Mouse (Mus musculus) lung, postnatal 10 days (tissue): ENCODE data around the gene Epha7.

Experiments used
- DNase-seq: peaks from one replicate; pipeline ENCODE4 v3.0.0; 2021

Epha7 gene

GRCm38 (mm10) chr4:28812691-28813289 lies at the start of gene Epha7:
Epha7 (plus strand) TSS chr4:28813131.
- DNase-seq = peak; percentile 98

GRCm38 (mm10) chr4:28783961-28784360 lies 29.0 kb upstream of the Epha7 start:
- no peak for DNase-seq

DNA sequence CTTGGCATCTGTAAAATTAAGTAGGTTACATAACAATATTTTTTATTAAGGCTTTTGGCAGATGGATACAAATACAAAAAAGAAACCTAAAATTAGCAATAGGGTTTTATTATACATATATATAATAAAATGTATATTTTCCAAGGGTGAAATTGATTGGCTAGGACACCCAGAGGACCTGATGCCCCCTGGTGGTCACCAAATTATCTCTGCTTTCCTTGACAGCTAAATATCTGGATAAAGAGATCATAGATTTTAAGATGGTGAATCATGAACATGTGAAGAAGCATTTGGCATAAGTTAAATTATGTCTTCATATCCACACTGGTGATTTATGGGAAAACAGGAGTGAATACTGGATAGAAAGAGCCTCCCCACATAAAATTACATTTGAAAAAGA lies 4.1 kb upstream of the Epha7 start:
- peak; percentile 35 for DNase-seq

GRCm38 (mm10) chr4:28809703-28810102 lies 3.2 kb upstream of the Epha7 start:
- DNase-seq = no peak

DNA sequence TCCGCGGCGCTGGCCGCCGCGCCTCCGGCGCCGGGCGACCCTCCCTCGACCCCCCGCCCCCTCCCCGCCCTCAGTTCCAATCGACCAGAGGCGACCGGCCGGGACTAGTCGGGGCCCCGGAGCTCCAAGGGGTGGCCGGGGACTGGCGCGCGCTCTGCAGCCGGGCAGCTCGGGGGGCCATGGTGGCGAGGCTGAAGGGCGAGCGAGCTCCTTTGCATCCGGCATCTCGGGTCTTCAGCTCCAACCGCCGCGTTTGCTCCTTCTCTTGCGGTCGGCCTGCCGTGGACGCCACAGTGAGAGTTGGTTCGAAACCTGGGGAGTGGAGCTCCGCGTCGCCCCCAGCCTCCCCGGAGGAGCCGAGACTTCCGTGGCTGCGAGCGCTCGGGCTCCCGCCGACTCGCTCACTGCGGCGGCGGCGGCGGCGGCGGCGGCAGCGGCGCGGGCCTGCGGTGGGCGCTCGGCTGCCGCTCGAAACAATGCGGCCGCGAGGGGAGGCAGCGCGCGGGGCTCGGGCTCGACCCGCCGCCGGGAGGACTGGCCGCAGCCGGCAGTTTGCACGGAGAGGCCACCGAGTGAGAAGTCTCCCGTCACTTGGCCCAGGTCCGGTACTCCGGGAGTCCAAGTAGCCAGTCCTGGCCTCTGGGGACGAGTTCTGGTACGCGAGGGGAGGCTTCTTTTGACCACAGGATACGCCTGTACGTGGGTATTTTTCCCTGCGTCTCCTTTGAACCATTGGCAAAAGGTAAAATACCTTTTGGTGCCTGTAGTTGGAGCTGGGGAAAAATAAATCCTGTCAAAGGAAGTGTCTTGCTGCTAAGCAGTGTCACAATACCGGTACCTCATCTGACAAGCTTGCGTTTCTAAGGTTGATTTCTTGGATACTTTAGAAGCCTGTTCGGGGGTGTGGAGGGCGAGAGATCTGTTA lies 882 bp downstream of the Epha7 start:
- DNase-seq = peak; percentile 41

GRCm38 (mm10) chr4:28814476-28814815 lies 1.5 kb downstream of the Epha7 start:
- DNase-seq = no peak

DNA sequence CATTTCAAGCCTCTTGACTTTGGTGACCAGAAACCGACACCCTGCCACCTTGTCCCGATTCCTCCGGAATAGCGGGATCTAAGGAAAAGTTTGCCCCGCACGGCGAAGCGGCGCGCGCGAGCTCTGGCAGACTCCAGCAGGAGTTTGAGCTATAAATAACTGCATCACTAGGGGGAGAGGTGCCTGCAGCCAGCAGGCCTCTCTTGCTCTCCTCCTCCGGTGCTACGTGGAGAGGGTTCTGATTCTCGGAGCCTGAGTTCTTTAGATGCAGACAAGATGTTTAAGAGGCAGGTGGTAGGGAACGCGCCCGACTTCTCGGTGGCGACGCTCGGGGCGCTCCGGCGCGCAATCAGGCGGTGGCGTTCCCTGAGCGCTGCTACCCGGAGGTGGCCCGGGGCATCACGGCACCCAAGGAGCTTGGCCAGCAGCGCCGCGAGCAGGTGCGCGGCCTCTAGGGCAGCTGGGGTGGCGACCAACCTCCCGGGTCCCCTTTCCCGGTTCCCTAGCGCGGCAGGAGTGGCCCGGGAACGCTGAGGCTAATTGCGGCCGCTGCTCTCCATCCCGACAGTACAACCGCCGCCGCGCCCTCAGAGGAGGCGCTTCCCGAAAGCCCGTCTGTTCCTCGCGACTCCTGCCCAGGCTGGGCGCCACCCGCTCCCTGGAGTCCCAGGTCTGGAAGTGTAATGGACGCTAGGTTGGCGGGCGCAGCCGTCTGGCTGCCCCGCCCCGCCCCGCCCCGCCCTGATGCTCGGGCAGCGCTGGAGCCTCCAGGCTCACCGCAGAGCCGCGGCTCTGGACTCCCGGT lies 2.1 kb downstream of the Epha7 start:
- peak; percentile 46 for DNase-seq

DNA sequence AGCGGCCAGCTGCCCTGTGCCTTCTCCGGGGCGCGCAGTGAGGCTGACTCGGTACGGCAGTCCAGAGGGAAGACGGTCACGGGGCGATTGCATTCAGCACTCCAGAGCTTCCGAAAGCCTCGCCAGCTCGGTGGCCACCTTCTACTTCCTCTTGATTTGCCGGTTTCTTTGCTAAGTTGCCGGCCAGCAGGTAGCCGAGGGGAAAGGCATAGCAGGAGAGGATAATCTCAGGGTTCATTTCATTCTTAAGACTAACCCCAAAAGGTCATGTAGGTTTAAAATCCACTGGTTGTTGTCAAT lies 2.6 kb downstream of the Epha7 start:
- DNase-seq = no peak

DNA sequence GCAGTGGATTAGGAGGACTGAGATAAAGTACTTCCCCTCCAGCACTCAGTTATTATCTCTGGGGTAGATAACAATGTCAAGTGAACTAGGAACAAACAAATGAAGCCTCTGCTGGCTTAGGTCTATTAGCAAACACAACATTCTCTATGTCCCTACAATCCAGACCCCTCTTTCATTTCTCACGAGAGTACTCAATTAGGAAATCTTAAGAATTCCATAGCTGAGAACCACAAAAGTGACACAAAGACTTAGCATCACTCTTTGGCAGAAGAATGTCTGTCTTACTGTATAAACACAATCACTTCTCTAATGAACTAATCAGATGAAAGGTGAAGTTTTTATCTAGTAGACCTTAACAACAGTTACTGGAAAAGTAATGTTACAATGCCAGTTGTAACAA lies 10.7 kb downstream of the Epha7 start:
- DNase-seq = no peak

GRCm38 (mm10) chr4:28824616-28825015 lies 11.7 kb downstream of the Epha7 start:
- DNase-seq = peak; percentile 12

DNA sequence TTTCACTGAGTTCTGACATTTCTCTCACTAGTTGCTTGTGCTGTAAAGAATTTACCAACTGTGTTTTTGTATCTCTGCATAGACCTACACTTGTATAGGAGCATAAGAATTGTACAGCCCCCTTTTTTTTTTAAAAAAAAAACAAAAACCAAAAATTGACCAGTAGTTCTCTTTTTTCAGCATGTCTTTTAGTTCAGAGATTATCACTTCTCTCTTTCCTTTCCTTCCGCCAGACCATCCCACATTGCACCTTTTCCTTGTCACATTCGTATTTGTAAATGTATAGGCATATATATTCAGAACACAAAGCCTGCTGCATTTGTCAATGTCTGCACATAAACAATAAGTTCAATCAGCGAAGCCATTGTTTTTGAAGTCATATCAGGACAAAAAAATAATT lies 24.7 kb downstream of the Epha7 start:
- DNase-seq = no peak

DNA sequence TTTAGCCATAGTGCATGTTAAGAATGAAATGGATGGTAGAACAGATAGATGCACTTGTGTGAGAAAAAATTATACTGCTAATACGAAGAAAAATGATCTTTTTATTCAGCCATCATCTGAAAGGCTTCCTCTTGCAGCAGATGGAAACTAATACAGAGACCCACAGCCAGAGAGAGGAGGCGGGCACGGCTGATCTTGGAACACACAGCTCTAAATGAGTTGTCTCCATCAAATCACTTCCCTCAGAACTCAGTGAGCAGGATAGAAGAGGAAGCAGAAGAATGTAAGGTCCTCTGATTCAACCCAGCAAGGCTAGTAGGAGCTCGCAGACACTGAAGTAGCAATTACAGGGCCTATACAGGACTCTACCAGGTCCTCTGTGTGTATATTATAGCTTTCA lies 33.4 kb downstream of the Epha7 start:
- DNase-seq = no peak

GRCm38 (mm10) chr4:28850388-28850787 lies 37.5 kb downstream of the Epha7 start:
- DNase-seq = no peak

GRCm38 (mm10) chr4:28862845-28863666 lies 50.1 kb downstream of the Epha7 start:
- DNase-seq = no peak

GRCm38 (mm10) chr4:28866411-28866810 lies 53.5 kb downstream of the Epha7 start:
- no peak for DNase-seq

GRCm38 (mm10) chr4:28871615-28872014 lies 58.7 kb downstream of the Epha7 start:
- DNase-seq = no peak

GRCm38 (mm10) chr4:28881271-28882044 lies 68.5 kb downstream of the Epha7 start:
- DNase-seq = no peak

GRCm38 (mm10) chr4:28889630-28890029 lies 76.7 kb downstream of the Epha7 start:
- no peak for DNase-seq

GRCm38 (mm10) chr4:28890102-28890501 lies 77.2 kb downstream of the Epha7 start:
- no peak for DNase-seq

- no peak for DNase-seq
Observed at GRCm38 (mm10) chr4:28895480-28895879, 82.5 kb downstream of the Epha7 start.

GRCm38 (mm10) chr4:28899373-28899772 lies 86.4 kb downstream of the Epha7 start:
- DNase-seq = no peak

- DNase-seq = no peak
Observed at GRCm38 (mm10) chr4:28899783-28900182, 86.9 kb downstream of the Epha7 start.
